Mouse (Mus musculus) kidney, adult 2 months (tissue): ENCODE data around the gene Lbhd2.

Experiments
- CTCF ChIP-seq: fragments of 200-500 bp; conservative IDR thresholded peaks from 2 replicates; pipeline ENCODE4 v1.5.1; 2011; ENCODE audit warnings: low read depth, mild to moderate bottlenecking, control low read depth, low read length, moderate library complexity, mixed read lengths; ENCODE audit not compliant: insufficient read depth, insufficient read length
- POLR2A ChIP-seq: fragments of 200-500 bp; IDR thresholded peaks from one replicate; pipeline ENCODE4 v1.6.1; 2011; ENCODE audit warnings: low read depth, low read length, control low read depth

GRCm38 (mm10) chr12:111360671-111361070 lies 45.9 kb upstream of the Lbhd2 start:
- TF ChIP-seq POLR2A (no peak), CTCF (no peak)
